Comparison of ENCODE assay signal across 9 mouse cellular contexts in the genomic region with DNA sequence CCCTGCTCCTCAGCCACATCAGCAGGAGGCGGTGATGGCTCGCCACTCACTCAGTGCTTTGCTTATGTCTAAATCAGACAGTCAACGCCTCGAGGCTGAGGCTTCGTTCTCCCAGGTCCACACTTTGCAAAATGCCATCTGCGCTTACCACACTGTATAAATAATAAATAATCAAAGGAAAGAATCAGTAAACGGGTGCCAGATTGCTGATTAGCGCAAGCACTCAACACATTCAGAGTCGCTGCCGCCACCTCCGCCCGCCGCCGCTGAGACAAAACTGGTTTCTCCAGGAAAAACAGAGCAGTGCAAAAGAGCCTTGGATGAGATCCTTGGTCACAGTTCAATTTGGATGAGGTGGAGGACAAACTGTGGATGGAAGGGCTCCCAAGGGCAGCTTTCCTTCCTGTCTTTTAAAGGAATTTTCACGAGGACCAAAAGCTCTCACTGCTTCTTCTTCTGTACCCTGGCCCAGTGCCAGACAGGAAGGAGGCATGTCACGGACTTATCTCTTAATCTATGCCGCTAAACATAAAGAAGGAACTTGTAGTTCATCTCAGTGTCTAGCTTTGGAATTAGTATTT. TPM values are rescaled to one million over a fixed set of nuclear protein-coding genes. Genes with fewer than 3 reads are reported as not detected.
DNase-seq lines count a peak whose midpoint lies in the region; ATAC-seq lines count a peak whose summit lies in the region.
"Had no signal": no experiment of that assay in that cellular context is flagged by ENCODE, and none has a peak within 500 bp of the region (broad histone marks: within the 10 kb centered on the region; RNA-seq: fewer than 3 reads in every experiment).

No protein-coding gene starts in this region.

- no peak for ATAC-seq in kidney, embryonic 15.5 days (replicated peaks; ENCODE audit: low FRiP score)
- ATAC-seq in limb, embryonic 12.5 days (ENCODE audit: insufficient number of reproducible peaks, insufficient read depth, low FRiP score, low TSS enrichment, low read depth) = no peak

- H3K4me1 ChIP-seq in heart, embryonic 10.5 days = peaks cover 35% of the 10 kb centered on the region
- peaks cover 42% of the 10 kb centered on the region for H3K4me1 ChIP-seq in kidney, embryonic 15.5 days
- peaks cover 60% of the 10 kb centered on the region for H3K4me1 ChIP-seq in limb, embryonic 12.5 days (replicated peaks)

- WGBS in heart, embryonic 10.5 days = 47% methylated on average over 17 of the region's 17 CpGs
- 62% methylated on average over 17 of the region's 17 CpGs for WGBS in kidney, embryonic 15.5 days
- WGBS in limb, embryonic 12.5 days = 65% methylated on average over 17 of the region's 17 CpGs

- no peaks in the 10 kb centered on the region for H3K9me3 ChIP-seq in heart, embryonic 10.5 days
- no peaks in the 10 kb centered on the region for H3K9me3 ChIP-seq in kidney, embryonic 15.5 days (replicated peaks)
- no peaks in the 10 kb centered on the region for H3K9me3 ChIP-seq in limb, embryonic 12.5 days

- H3K9ac ChIP-seq in kidney, embryonic 15.5 days = no peak overlapping the region
- no peak overlapping the region for H3K9ac ChIP-seq in limb, embryonic 12.5 days (replicated peaks)
- H3K9ac ChIP-seq: liver, embryonic 14.5 days had no signal

- peak; percentile 68 for DNase-seq in urinary bladder, postnatal 14 days (ENCODE audit: low spot score)
- no peak for DNase-seq in urinary bladder, adult 2 months (ENCODE audit: low spot score)
- DNase-seq in fat pad, adult 2 months (ENCODE audit: extremely low read depth, low read depth, low spot score) = peak; percentile 96
- no peak for DNase-seq in heart, embryonic 10.5 days (ENCODE audit: low spot score)
- peak; percentile 48 for DNase-seq in ovary, postnatal 36 days (ENCODE audit: low spot score)
- DNase-seq in c-Kit-positive CD71-positive TER-119-positive erythroid progenitor cells, embryonic 14.5 days (ENCODE audit: low spot score) = no peak

- H3K4me3 ChIP-seq in heart, embryonic 10.5 days = no peak overlapping the region; the same call in 1 of the 2 replicates
- no peak overlapping the region for H3K4me3 ChIP-seq in kidney, embryonic 15.5 days (replicated peaks)
- H3K4me3 ChIP-seq in limb, embryonic 12.5 days (replicated peaks) = no peak overlapping the region

- H3K27ac ChIP-seq in heart, embryonic 10.5 days = peak overlapping the region; percentile 30; the same call in 1 of the 2 replicates
- peak overlapping the region; percentile 72 for H3K27ac ChIP-seq in kidney, embryonic 15.5 days
- 0 out of 2 replicates have a peak overlapping the region, but pooled peaks have one; percentile 35 for H3K27ac ChIP-seq in limb, embryonic 12.5 days
- H3K27ac ChIP-seq: liver, embryonic 14.5 days had no signal

- peak overlapping the region; percentile 27; the same call in 1 of the 2 replicates for H3K4me2 ChIP-seq in kidney, embryonic 15.5 days
- H3K4me2 ChIP-seq in limb, embryonic 12.5 days = no peak overlapping the region

- H3K36me3 ChIP-seq in heart, embryonic 10.5 days = no peaks in the 10 kb centered on the region
- H3K36me3 ChIP-seq in kidney, embryonic 15.5 days = no peaks in the 10 kb centered on the region
- no peaks in the 10 kb centered on the region for H3K36me3 ChIP-seq in limb, embryonic 12.5 days

- H3K27me3 ChIP-seq in heart, embryonic 10.5 days (ENCODE audit: insufficient read depth, poor library complexity, severe bottlenecking) = no peaks in the 10 kb centered on the region
- H3K27me3 ChIP-seq in kidney, embryonic 15.5 days = no peaks in the 10 kb centered on the region
- no peaks in the 10 kb centered on the region for H3K27me3 ChIP-seq in limb, embryonic 12.5 days

RNA-seq across cellular contexts. Expression of a gene that starts 32.5 kb away (rescaled TPM):
- polyA plus RNA-seq in urinary bladder, adult 2 months (2012; rRNA removed) = 8.8 and 9.5 TPM in 2 replicates
- polyA plus RNA-seq in heart, embryonic 10.5 days (2016; fragmentation: Nextera tagmentation; extraction: Ambion mirVana) = 8.7 and 9.3 TPM in 2 replicates
- polyA plus RNA-seq in kidney, embryonic 15.5 days (2015; fragmentation: Nextera tagmentation; extraction: Ambion mirVana) = 10.5 and 11.3 TPM in 2 replicates
- polyA plus RNA-seq in limb, embryonic 12.5 days (2016; fragmentation: Nextera tagmentation; extraction: Ambion mirVana) = 11.7 and 12.8 TPM in 2 replicates

RNA-seq across cellular contexts. Expression of a gene that starts 54.5 kb away (rescaled TPM):
- polyA plus RNA-seq in urinary bladder, adult 2 months (2012; rRNA removed) = 10.0 and 10.3 TPM in 2 replicates
- 26.3 and 26.5 TPM in 2 replicates for polyA plus RNA-seq in heart, embryonic 10.5 days (2016; fragmentation: Nextera tagmentation; extraction: Ambion mirVana)
- 29.5 and 32.8 TPM in 2 replicates for polyA plus RNA-seq in kidney, embryonic 15.5 days (2015; fragmentation: Nextera tagmentation; extraction: Ambion mirVana)
- polyA plus RNA-seq in limb, embryonic 12.5 days (2016; fragmentation: Nextera tagmentation; extraction: Ambion mirVana) = 29.0 and 30.2 TPM in 2 replicates

Comparison
In these comparisons a context has a peak if more than half of its experiments do, and no peak if none do; other contexts are left out.
1. DNase-seq: peak in urinary bladder, postnatal 14 days (single experiment), fat pad, adult 2 months (single experiment) and ovary, postnatal 36 days (single experiment); none in urinary bladder, adult 2 months (single experiment), heart, embryonic 10.5 days (single experiment) and c-Kit-positive CD71-positive TER-119-positive erythroid progenitor cells, embryonic 14.5 days (single experiment).
2. Peak in every context shown above with its lines, with median percentiles within 50 percentile points of each other: H3K27ac ChIP-seq.